In the genomic region with DNA sequence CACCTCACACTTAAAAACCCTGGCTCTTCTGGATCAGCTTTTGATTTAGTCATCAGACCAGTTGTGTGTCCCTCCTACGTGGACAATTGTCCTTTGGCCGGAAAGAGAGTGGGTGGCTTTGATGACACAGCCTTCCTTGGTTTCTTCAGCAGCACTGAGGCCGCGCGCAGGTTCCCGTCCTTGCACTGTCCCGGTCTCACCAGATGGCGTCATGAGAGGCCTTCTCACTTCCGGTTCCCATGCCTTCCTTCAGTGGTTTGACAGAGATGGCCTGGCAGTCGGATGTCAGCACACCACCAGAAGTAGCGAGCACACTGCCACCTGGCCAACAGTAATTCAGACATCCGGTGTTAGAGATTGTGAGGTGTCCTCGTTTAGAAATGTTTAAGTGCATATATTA, we compare ENCODE assay signal across 17 mouse cellular contexts. TPM values are rescaled to one million over a fixed set of nuclear protein-coding genes. Genes with fewer than 3 reads are reported as not detected.
A peak's percentile ranks its signal among the peaks of the same experiment; 100 is the strongest.
DNase-seq lines count a peak whose midpoint lies in the region; ATAC-seq lines count a peak whose summit lies in the region.
"Had no signal": no experiment of that assay in that cellular context is flagged by ENCODE, and none has a peak within 500 bp of the region (broad histone marks: within the 10 kb centered on the region; RNA-seq: fewer than 3 reads in every experiment).

No protein-coding gene starts in this region.

- WGBS in lung, embryonic 16.5 days = 64% methylated on average over 13 of the region's 13 CpGs

- H3K4me1 ChIP-seq in lung, embryonic 16.5 days (replicated peaks; ENCODE audit: control insufficient read depth, insufficient read depth, low read length) = peaks cover 5% of the 10 kb centered on the region
- H3K4me1 ChIP-seq: neural tube, embryonic 12.5 days had no signal

- ATAC-seq in CD4-positive, CD25-positive, alpha-beta regulatory T cell, adult 4 months = no peak
- ATAC-seq in lung, embryonic 16.5 days (ENCODE audit: low read depth) = peak; percentile 20; the same call in 1 of the 2 replicates

- H3K9me3 ChIP-seq in lung, embryonic 16.5 days (ENCODE audit: control insufficient read depth, low read length) = no peaks in the 10 kb centered on the region
- H3K9me3 ChIP-seq: embryonic facial prominence, embryonic 12.5 days; heart, embryonic 15.5 days; hindbrain, embryonic 13.5 days; liver, embryonic 15.5 days; neural tube, embryonic 12.5 days had no signal

- H3K4me2 ChIP-seq in lung, embryonic 16.5 days (ENCODE audit: low read depth, low read length) = no peak overlapping the region
- H3K4me2 ChIP-seq: embryonic facial prominence, embryonic 12.5 days; heart, embryonic 15.5 days; hindbrain, embryonic 13.5 days; liver, embryonic 15.5 days; neural tube, embryonic 12.5 days had no signal

- no peak overlapping the region for H3K27ac ChIP-seq in lung, embryonic 16.5 days (ENCODE audit: low read length)
- H3K27ac ChIP-seq: embryonic facial prominence, embryonic 12.5 days; heart, embryonic 15.5 days; hindbrain, embryonic 13.5 days; neural tube, embryonic 12.5 days had no signal

- no peak overlapping the region for H3K4me3 ChIP-seq in lung, embryonic 16.5 days (ENCODE audit: low read length)
- H3K4me3 ChIP-seq: embryonic facial prominence, embryonic 12.5 days; heart, embryonic 15.5 days; hindbrain, embryonic 13.5 days; liver, embryonic 15.5 days; neural tube, embryonic 12.5 days had no signal

- DNase-seq in CD4-positive, CD25-positive, alpha-beta regulatory T cell, adult 2 months (ENCODE audit: low read depth, low spot score) = peak; percentile 25
- DNase-seq in heart, postnatal 4 days = peak; percentile 23
- no peak for DNase-seq in heart, postnatal 36 days
- no peak for DNase-seq in lung, postnatal 25 days (ENCODE audit: low spot score)
- DNase-seq in adrenal gland, postnatal 25 days = peak; percentile 17
- DNase-seq in cerebellum, adult 11 months = no peak
- DNase-seq: gastrocnemius, postnatal 25 days; kidney, adult 18-20 months; left cerebral cortex, postnatal 4 days; thymus, adult 2 months had no signal

- no peak overlapping the region for H3K9ac ChIP-seq in lung, embryonic 16.5 days (ENCODE audit: low read length)
- H3K9ac ChIP-seq: embryonic facial prominence, embryonic 12.5 days; heart, embryonic 15.5 days; hindbrain, embryonic 13.5 days; liver, embryonic 15.5 days; neural tube, embryonic 12.5 days had no signal

- no peaks in the 10 kb centered on the region; the same call in 1 of the 2 replicates for H3K36me3 ChIP-seq in lung, embryonic 16.5 days (ENCODE audit: control insufficient read depth, insufficient read depth, low read length)
- H3K36me3 ChIP-seq: embryonic facial prominence, embryonic 12.5 days had no signal

- intact Hi-C loops in heart, postnatal 36 days (cut with DNase I) = loop anchor here (5.0 kb wide), 3 partner anchors 81 to 256 kb away; a partner anchor contains a TSS

- H3K27me3 ChIP-seq in lung, embryonic 16.5 days (ENCODE audit: control insufficient read depth, insufficient read depth, low read depth, low read length) = no peaks in the 10 kb centered on the region
- H3K27me3 ChIP-seq: embryonic facial prominence, embryonic 12.5 days; heart, embryonic 15.5 days; hindbrain, embryonic 13.5 days; liver, embryonic 15.5 days; neural tube, embryonic 12.5 days had no signal

RNA-seq across cellular contexts. Expression of a gene that starts 11.2 kb away (rescaled TPM):
- polyA plus RNA-seq in CD4-positive, CD25-positive, alpha-beta regulatory T cell, adult 4 months (2017; shearing (Covaris generic)) = 10 to 100 TPM; 32.2 to 32.9 TPM
- total RNA-seq in heart, postnatal 4 days (2021) = 10 to 100 TPM; 11.0 to 11.1 TPM
- 10 to 100 TPM in 1 of 2 experiments, 1 to 10 TPM in 1; 9.8 to 12.1 TPM for total RNA-seq in heart, postnatal 36 days (2021)
- polyA plus RNA-seq in lung, embryonic 16.5 days (2015; fragmentation: Nextera tagmentation; extraction: Ambion mirVana) = 15.7 and 16.4 TPM in 2 replicates
- 32.7 and 42.6 TPM in 2 replicates for total RNA-seq in adrenal gland, postnatal 25 days (2021)

RNA-seq across cellular contexts. Expression of a gene that starts 19.4 kb away (rescaled TPM):
- not detected for polyA plus RNA-seq in CD4-positive, CD25-positive, alpha-beta regulatory T cell, adult 4 months (2017; shearing (Covaris generic))
- total RNA-seq in heart, postnatal 4 days (2021) = under 1 TPM; 0.29 to 0.33 TPM
- total RNA-seq in heart, postnatal 36 days (2021) = under 1 TPM in 1 of 2 experiments, not detected in 1; 0.14 TPM
- polyA plus RNA-seq in lung, embryonic 16.5 days (2015; fragmentation: Nextera tagmentation; extraction: Ambion mirVana) = 0.18 and 0.21 TPM in 2 replicates
- total RNA-seq in adrenal gland, postnatal 25 days (2021) = 1.2 and 1.5 TPM in 2 replicates
- total RNA-seq: gastrocnemius, postnatal 25 days had no signal

Comparison
In these comparisons a context has a peak if more than half of its experiments do, and no peak if none do; other contexts are left out.
1. DNase-seq: peak in CD4-positive, CD25-positive, alpha-beta regulatory T cell, adult 2 months (single experiment), heart, postnatal 4 days (single experiment) and adrenal gland, postnatal 25 days (single experiment); none in heart, postnatal 36 days (0 of 2), lung, postnatal 25 days (single experiment) and cerebellum, adult 11 months (single experiment).